Mouse (Mus musculus): ENCODE data around the gene Hykk. TPM values are rescaled to one million over a fixed set of nuclear protein-coding genes. Genes with fewer than 3 reads are reported as not detected.

Hykk gene
- 0.27 TPM for polyA plus RNA-seq (2021)

- no peak for TF ChIP-seq CTCF (IDR thresholded peaks at IDR 0.05)
- POLR2A ChIA-PET, result no interaction called here
- CTCF ChIA-PET, result interaction anchor here (0.6 kb wide), 1 partner anchor 78 kb away, joined by 3 read pairs; no protein-coding TSS in a partner anchor
- in situ Hi-C loops (cut with MboI; ENCODE audit: low pct_unique_long_range_greater_than_20kb), result no loop called here
- no peaks in the 10 kb centered on the region for H3K27me3 ChIP-seq
- ATAC-seq (peak; percentile 80), DNase-seq (ENCODE audit: low read depth, low spot score) (peak; percentile 27)
These were observed at the start of gene Hykk for GRCm38 (mm10) chr9:54917010-54917677. TSS of gene Hykk (plus strand) at chr9:54917283.

GRCm38 (mm10) chr9:54878759-54879158 lies 38.3 kb upstream of the Hykk start:
- DNase-seq (ENCODE audit: low read depth, low spot score) (no peak), ATAC-seq (no peak)
- POLR2A ChIA-PET, result no interaction called here
- CTCF ChIA-PET, result no interaction called here
- TF ChIP-seq CTCF (IDR thresholded peaks at IDR 0.05), result no peak
- H3K27me3 ChIP-seq, result no peaks in the 10 kb centered on the region
- in situ Hi-C loops (cut with MboI; ENCODE audit: low pct_unique_long_range_greater_than_20kb), result no loop called here

GRCm38 (mm10) chr9:54892111-54892510 lies 25.0 kb upstream of the Hykk start:
- no peaks in the 10 kb centered on the region for H3K27me3 ChIP-seq
- TF ChIP-seq CTCF (IDR thresholded peaks at IDR 0.05), result no peak
- DNase-seq (ENCODE audit: low read depth, low spot score) (no peak), ATAC-seq (no peak)
- CTCF ChIA-PET, result no interaction called here
- POLR2A ChIA-PET, result no interaction called here
- in situ Hi-C loops (cut with MboI; ENCODE audit: low pct_unique_long_range_greater_than_20kb), result no loop called here

GRCm38 (mm10) chr9:54897097-54897496 lies 20.0 kb upstream of the Hykk start:
- in situ Hi-C loops (cut with MboI; ENCODE audit: low pct_unique_long_range_greater_than_20kb), result no loop called here
- ATAC-seq, result no peak
- POLR2A ChIA-PET, result no interaction called here

GRCm38 (mm10) chr9:54909446-54909845 lies 7.6 kb upstream of the Hykk start:
- POLR2A ChIA-PET, result no interaction called here
- no peaks in the 10 kb centered on the region for H3K27me3 ChIP-seq
- DNase-seq (ENCODE audit: low read depth, low spot score) (peak; percentile 38), ATAC-seq (no peak)
- TF ChIP-seq CTCF (IDR thresholded peaks at IDR 0.05), result no peak
- CTCF ChIA-PET, result interaction anchor here (0.7 to 1.3 kb wide), 3 partner anchors 12 to 364 kb away, joined by 3 read pairs; no protein-coding TSS in a partner anchor
- in situ Hi-C loops (cut with MboI; ENCODE audit: low pct_unique_long_range_greater_than_20kb), result no loop called here

More at GRCm38 (mm10) chr9:54897097-54897496, 20.0 kb upstream of the Hykk start:
- no peak for DNase-seq (ENCODE audit: low read depth, low spot score)
- H3K27me3 ChIP-seq, result no peaks in the 10 kb centered on the region
- peak; percentile 62 for TF ChIP-seq CTCF (IDR thresholded peaks at IDR 0.05)
- CTCF ChIA-PET, result interaction anchor here (0.7 to 0.9 kb wide), 2 partner anchors 9 to 12 kb away, joined by 3 read pairs; no protein-coding TSS in a partner anchor

- ChIA-PET CTCF (no interaction called here), POLR2A (no interaction called here)
- TF ChIP-seq CTCF (IDR thresholded peaks at IDR 0.05), result no peak
- no peaks in the 10 kb centered on the region for H3K27me3 ChIP-seq
- DNase-seq (ENCODE audit: low read depth, low spot score) (no peak), ATAC-seq (no peak)
- in situ Hi-C loops (cut with MboI; ENCODE audit: low pct_unique_long_range_greater_than_20kb), result no loop called here
These were observed 1.5 kb upstream of the Hykk start for GRCm38 (mm10) chr9:54915576-54915975.

- DNase-seq (ENCODE audit: low read depth, low spot score), result no peak
- no peak for ATAC-seq
- POLR2A ChIA-PET, result no interaction called here
- in situ Hi-C loops (cut with MboI; ENCODE audit: low pct_unique_long_range_greater_than_20kb), result no loop called here
- no peaks in the 10 kb centered on the region for H3K27me3 ChIP-seq
- TF ChIP-seq CTCF (IDR thresholded peaks at IDR 0.05), result no peak
- CTCF ChIA-PET, result no interaction called here
These were observed 682 bp upstream of the Hykk start for GRCm38 (mm10) chr9:54916401-54916800.

- TF ChIP-seq CTCF (IDR thresholded peaks at IDR 0.05), result no peak
- in situ Hi-C loops (cut with MboI; ENCODE audit: low pct_unique_long_range_greater_than_20kb), result no loop called here
- DNase-seq (ENCODE audit: low read depth, low spot score) (no peak), ATAC-seq (no peak)
- CTCF ChIA-PET, result no interaction called here
- H3K27me3 ChIP-seq, result no peaks in the 10 kb centered on the region
- POLR2A ChIA-PET, result no interaction called here
These were observed 1.1 kb downstream of the Hykk start for GRCm38 (mm10) chr9:54918191-54918590.

GRCm38 (mm10) chr9:54918781-54919180 lies 1.7 kb downstream of the Hykk start:
- CTCF ChIA-PET, result no interaction called here
- DNase-seq (ENCODE audit: low read depth, low spot score) (no peak), ATAC-seq (no peak)
- no peaks in the 10 kb centered on the region for H3K27me3 ChIP-seq
- TF ChIP-seq CTCF (IDR thresholded peaks at IDR 0.05), result no peak
- POLR2A ChIA-PET, result no interaction called here
- in situ Hi-C loops (cut with MboI; ENCODE audit: low pct_unique_long_range_greater_than_20kb), result no loop called here

- ChIA-PET POLR2A (no interaction called here), CTCF (no interaction called here)
- no peaks in the 10 kb centered on the region for H3K27me3 ChIP-seq
- no peak for DNase-seq (ENCODE audit: low read depth, low spot score)
- in situ Hi-C loops (cut with MboI; ENCODE audit: low pct_unique_long_range_greater_than_20kb), result no loop called here
- no peak for ATAC-seq
- TF ChIP-seq CTCF (IDR thresholded peaks at IDR 0.05), result no peak
These were observed 2.9 kb downstream of the Hykk start for GRCm38 (mm10) chr9:54919946-54920345.

- H3K27me3 ChIP-seq, result no peaks in the 10 kb centered on the region
- in situ Hi-C loops (cut with MboI; ENCODE audit: low pct_unique_long_range_greater_than_20kb), result no loop called here
- no peak for TF ChIP-seq CTCF (IDR thresholded peaks at IDR 0.05)
- DNase-seq (ENCODE audit: low read depth, low spot score) (no peak), ATAC-seq (no peak)
- POLR2A ChIA-PET, result no interaction called here
- CTCF ChIA-PET, result interaction anchor here (1.5 kb wide), 1 partner anchor 12 kb away, joined by 3 read pairs; no protein-coding TSS in a partner anchor
These were observed 13.7 kb downstream of the Hykk start for GRCm38 (mm10) chr9:54930741-54931140.

- ChIA-PET CTCF (no interaction called here), POLR2A (no interaction called here)
- in situ Hi-C loops (cut with MboI; ENCODE audit: low pct_unique_long_range_greater_than_20kb), result no loop called here
- no peak for ATAC-seq
- H3K27me3 ChIP-seq, result no peaks in the 10 kb centered on the region
- DNase-seq (ENCODE audit: low read depth, low spot score), result no peak
- peak; percentile 64 for TF ChIP-seq CTCF (IDR thresholded peaks at IDR 0.05)
These were observed 14.7 kb downstream of the Hykk start for GRCm38 (mm10) chr9:54931765-54932164.

All from Patski (cell line).